In the genomic region with DNA sequence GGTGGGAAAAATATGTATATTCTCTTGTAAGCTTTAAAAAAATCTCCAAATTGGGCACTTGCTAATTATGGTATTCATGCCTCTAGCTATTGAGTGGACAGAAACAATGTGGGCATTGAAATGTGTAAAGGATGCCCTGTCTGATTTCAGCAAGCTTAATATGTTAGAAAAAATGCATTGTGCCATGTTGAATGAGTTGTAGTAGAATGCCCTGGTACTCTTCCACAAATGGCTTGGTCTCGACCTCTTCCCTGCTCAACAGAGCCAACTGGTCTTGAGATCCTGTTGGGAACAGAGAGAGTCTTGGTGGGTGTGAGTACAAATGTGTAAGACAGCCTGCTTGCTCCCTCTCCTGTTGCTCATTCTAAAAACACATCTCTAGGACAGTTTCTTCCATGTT, we compare ENCODE assay signal across 29 mouse cellular contexts.
DNase-seq lines count a peak whose midpoint lies in the region; ATAC-seq lines count a peak whose summit lies in the region.
"Had no signal": no experiment of that assay in that cellular context is flagged by ENCODE, and none has a peak within 500 bp of the region (broad histone marks: within the 10 kb centered on the region; RNA-seq: fewer than 3 reads in every experiment).

No protein-coding gene starts in this region.

- no peaks in the 10 kb centered on the region for H3K9me3 ChIP-seq in forebrain, embryonic 13.5 days (replicated peaks)
- H3K9me3 ChIP-seq in forebrain, embryonic 16.5 days (ENCODE audit: control insufficient read depth, low read length), result no peaks in the 10 kb centered on the region
- no peaks in the 10 kb centered on the region for H3K9me3 ChIP-seq in liver, embryonic 12.5 days (replicated peaks)
- H3K9me3 ChIP-seq: embryonic facial prominence, embryonic 10.5 days; embryonic facial prominence, embryonic 13.5 days; heart, embryonic 10.5 days; heart, embryonic 13.5 days had no signal

- intact Hi-C loops in left cerebral cortex, postnatal 10 days (cut with DNase I), result no loop called here

- peak; percentile 75 for DNase-seq in Muller cell, postnatal 12 days (ENCODE audit: inconsistent ontology term)
- DNase-seq in adipocyte (ENCODE audit: low spot score), result peak; percentile 55
- DNase-seq in heart, adult 18-20 months, result no peak
- no peak for DNase-seq in left cerebral cortex, postnatal 10 days (ENCODE audit: extremely low spot score in 1 of 2, low spot score in 2 of 2)
- DNase-seq: adrenal gland, adult 2 months; adrenal gland, postnatal 14 days; cerebellum, adult 11-12 months; cerebellum, adult 8-10 months; cerebellum, postnatal 10 days; cerebellum, postnatal 36 days; embryo, embryonic 11 days; gastrocnemius, postnatal 25 days; heart, adult 2 months; heart, postnatal 14 days; heart, postnatal 4 days; kidney, adult 18-20 months had no signal

- no peak overlapping the region for H3K4me3 ChIP-seq in forebrain, embryonic 13.5 days
- H3K4me3 ChIP-seq in forebrain, embryonic 16.5 days (replicated peaks; ENCODE audit: low read length), result no peak overlapping the region
- no peak overlapping the region for H3K4me3 ChIP-seq in liver, embryonic 12.5 days
- H3K4me3 ChIP-seq: embryonic facial prominence, embryonic 10.5 days; embryonic facial prominence, embryonic 13.5 days; erythroblast, embryonic 14.5 days; heart, adult 2 months; heart, embryonic 10.5 days; heart, embryonic 13.5 days had no signal

- no peak overlapping the region for H3K27ac ChIP-seq in forebrain, embryonic 13.5 days
- no peak overlapping the region for H3K27ac ChIP-seq in forebrain, embryonic 16.5 days (ENCODE audit: low read length)
- no peak overlapping the region for H3K27ac ChIP-seq in liver, embryonic 12.5 days
- H3K27ac ChIP-seq: embryonic facial prominence, embryonic 10.5 days; embryonic facial prominence, embryonic 13.5 days; heart, adult 2 months; heart, embryonic 10.5 days; heart, embryonic 13.5 days; hindbrain, embryonic 14.5 days; hindbrain, postnatal 0 days had no signal

- peaks cover 8% of the 10 kb centered on the region for H3K4me1 ChIP-seq in forebrain, embryonic 13.5 days
- H3K4me1 ChIP-seq in forebrain, embryonic 16.5 days (replicated peaks; ENCODE audit: control insufficient read depth, insufficient read depth, low read length), result no peaks in the 10 kb centered on the region
- no peaks in the 10 kb centered on the region for H3K4me1 ChIP-seq in liver, embryonic 12.5 days
- H3K4me1 ChIP-seq: embryonic facial prominence, embryonic 10.5 days; embryonic facial prominence, embryonic 13.5 days; heart, embryonic 10.5 days; heart, embryonic 13.5 days had no signal

- H3K27me3 ChIP-seq in forebrain, embryonic 13.5 days, result no peaks in the 10 kb centered on the region
- H3K27me3 ChIP-seq in forebrain, embryonic 16.5 days (replicated peaks; ENCODE audit: control insufficient read depth, insufficient read depth, low read length), result no peaks in the 10 kb centered on the region
- no peaks in the 10 kb centered on the region for H3K27me3 ChIP-seq in liver, embryonic 12.5 days (replicated peaks)
- H3K27me3 ChIP-seq: heart, embryonic 13.5 days; Patski had no signal

- 10% methylated on average over 1 of the region's 1 CpGs for WGBS in forebrain, embryonic 13.5 days
- 5% methylated on average over 1 of the region's 1 CpGs for WGBS in forebrain, embryonic 16.5 days
- 43% methylated on average over 1 of the region's 1 CpGs for WGBS in liver, embryonic 12.5 days (ENCODE audit: insufficient replicate concordance)

- H3K36me3 ChIP-seq in forebrain, embryonic 13.5 days (ENCODE audit: poor library complexity, severe bottlenecking), result no peaks in the 10 kb centered on the region
- H3K36me3 ChIP-seq in forebrain, embryonic 16.5 days (ENCODE audit: control insufficient read depth, insufficient read depth), result no peaks in the 10 kb centered on the region
- H3K36me3 ChIP-seq in liver, embryonic 12.5 days, result no peaks in the 10 kb centered on the region
- H3K36me3 ChIP-seq: embryonic facial prominence, embryonic 10.5 days; embryonic facial prominence, embryonic 13.5 days; heart, embryonic 10.5 days; heart, embryonic 13.5 days had no signal

- H3K9ac ChIP-seq in forebrain, embryonic 13.5 days, result no peak overlapping the region
- H3K9ac ChIP-seq in forebrain, embryonic 16.5 days (replicated peaks; ENCODE audit: low read depth, low read length), result no peak overlapping the region
- no peak overlapping the region for H3K9ac ChIP-seq in liver, embryonic 12.5 days
- H3K9ac ChIP-seq: embryonic facial prominence, embryonic 13.5 days; heart, embryonic 13.5 days; hindbrain, embryonic 14.5 days had no signal

- no peak overlapping the region for H3K4me2 ChIP-seq in forebrain, embryonic 13.5 days
- H3K4me2 ChIP-seq in forebrain, embryonic 16.5 days (ENCODE audit: low read length), result no peak overlapping the region
- no peak overlapping the region for H3K4me2 ChIP-seq in liver, embryonic 12.5 days
- H3K4me2 ChIP-seq: embryonic facial prominence, embryonic 13.5 days; heart, embryonic 13.5 days; hindbrain, embryonic 14.5 days had no signal

- ATAC-seq in forebrain, embryonic 13.5 days, result peak; percentile 43; the same call in 1 of the 2 replicates
- peak; percentile 33; the same call in 1 of the 2 replicates for ATAC-seq in forebrain, embryonic 16.5 days
- no peak for ATAC-seq in liver, embryonic 12.5 days
- ATAC-seq: hindbrain, postnatal 0 days; inflammation-experienced regulatory T-cells, adult 6 months; intestine, embryonic 16.5 days; Patski had no signal

Comparison
In these comparisons a context has a peak if more than half of its experiments do, and no peak if none do; other contexts are left out.
1. DNase-seq: peak in Muller cell, postnatal 12 days (single experiment) and adipocyte (single experiment); none in heart, adult 18-20 months (0 of 2) and left cerebral cortex, postnatal 10 days (0 of 2).